Mouse (Mus musculus) liver, embryonic 14.5 days (tissue): ENCODE data around the gene Slc13a4. TPM values are rescaled to one million over a fixed set of nuclear protein-coding genes. Genes with fewer than 3 reads are reported as not detected.

Experiments
- ATAC-seq: fragments of 200-750 bp; cut with Nextera tagmentation; 2 replicates; pipeline ENCODE4 v1.8.0; 2017; ENCODE audit warnings: moderate number of reproducible peaks, mild to moderate bottlenecking, moderate library complexity; ENCODE audit not compliant: insufficient read depth
- DNase-seq, 3 experiments: peaks; one replicate each; pipeline ENCODE4 v3.0.0-alpha.2; 2012 to 2013; ENCODE audit warnings: low read depth in 3 of 3, low spot score in 3 of 3
- H3K27ac ChIP-seq: fragments of 300-500 bp; sonication (generic); 2 replicates; pipeline ENCODE4 v1.5.1; 2014; ENCODE audit warnings: moderate library complexity, mild to moderate bottlenecking, control low read depth, inconsistent platforms
- H3K27me3 ChIP-seq: fragments of 300-500 bp; sonication (generic); 2 replicates; pipeline ENCODE4 v1.6.1; 2014; ENCODE audit warnings: mild to moderate bottlenecking, low read length, moderate library complexity; ENCODE audit not compliant: control insufficient read depth, insufficient read depth
- H3K36me3 ChIP-seq: fragments of 300-500 bp; sonication (generic); replicated peaks from 2 replicates; pipeline ENCODE4 v1.6.1; 2014; ENCODE audit warnings: low read depth; ENCODE audit not compliant: control insufficient read depth, insufficient read depth
- H3K4me1 ChIP-seq, 2 experiments: fragments of 200-500 bp in 1 of 2; fragments of 300-500 bp in 1 of 2; sonication (generic) in 1 of 2; replicated peaks; 2 replicates each; pipeline ENCODE4 v1.6.1; 2012 to 2014; ENCODE audit warnings: antibody characterized with exemption in 1 of 2, inconsistent platforms in 1 of 2, low read length in 1 of 2; ENCODE audit not compliant: control insufficient read depth in 2 of 2, insufficient read depth in 2 of 2
- H3K4me2 ChIP-seq: fragments of 300-500 bp; sonication (generic); 2 replicates; pipeline ENCODE4 v1.6.1; 2014; ENCODE audit warnings: low read depth, mild to moderate bottlenecking, control low read depth, moderate library complexity
- H3K4me3 ChIP-seq, 2 experiments: fragments of 200-500 bp in 1 of 2; fragments of 300-500 bp in 1 of 2; sonication (generic) in 1 of 2; 2 replicates each; pipeline ENCODE4 v1.5.1; 2012 to 2014; ENCODE audit warnings: low read depth in 2 of 2, low read length in 2 of 2, mild to moderate bottlenecking in 2 of 2, control low read depth in 1 of 2, inconsistent platforms in 1 of 2, moderate library complexity in 1 of 2; ENCODE audit not compliant: insufficient read depth in 1 of 2
- H3K9ac ChIP-seq: fragments of 300-500 bp; sonication (generic); replicated peaks from 2 replicates; pipeline ENCODE4 v1.6.1; 2014; ENCODE audit warnings: mild to moderate bottlenecking, control low read depth, moderate library complexity
- H3K9me3 ChIP-seq: fragments of 300-500 bp; sonication (generic); 2 replicates; pipeline ENCODE4 v1.6.1; 2016; ENCODE audit warnings: low read length, mixed read lengths; ENCODE audit not compliant: control insufficient read depth
- CTCF ChIP-seq: IDR thresholded peaks from 2 replicates; pipeline ENCODE4 v1.5.1; 2016; ENCODE audit warnings: antibody characterized with exemption, low read depth, control low read depth
- EP300 ChIP-seq: IDR thresholded peaks from 2 replicates; pipeline ENCODE4 v1.6.1; 2016; ENCODE audit warnings: antibody characterized with exemption, low read depth
- WGBS: fragments of 180-500 bp; shearing (Covaris S2); extraction: QIAGEN DNeasy Blood & Tissue Kit; methylation state at CpG from one replicate; pipeline ENCODE4 v1.1.7; 2014; ENCODE audit not compliant: insufficient replicate concordance; 5-methylcytosine and 5-hydroxymethylcytosine counted together
- polyA plus RNA-seq, 2 experiments: library from polyadenylated mRNA; depleted of rRNA in 1 of 2; stranded (reverse) in 1 of 2; unstranded in 1 of 2; fragments of >200 nt; fragmentation: Nextera tagmentation in 1 of 2; extraction: Ambion mirVana in 1 of 2; gene quantifications; 2 replicates each; pipeline versions ENCODE4 v1.2.1 to v1.2.3; 2012 to 2014

The Slc13a4 gene
- polyA plus RNA-seq, 2 experiments: 0.04 to 0.22 TPM

- 31% methylated on average over 8 of the region's 8 CpGs for WGBS
- DNase-seq (no peak), ATAC-seq (no peak)
Observed at GRCm38 (mm10) chr6:35352867-35353266, 44.9 kb upstream of the Slc13a4 start.

GRCm38 (mm10) chr6:35351826-35352225 lies 43.9 kb upstream of the Slc13a4 start:
- H3K4me2 ChIP-seq: no peak overlapping the region
- H3K4me1 ChIP-seq: peaks cover 0 to 14% of the 10 kb centered on the region in 2 experiments; a peak in 3 of 4 replicates
- TF ChIP-seq CTCF (no peak), EP300 (no peak)
- no peaks in the 10 kb centered on the region for H3K9me3 ChIP-seq
- H3K27me3 ChIP-seq: no peaks in the 10 kb centered on the region
- no peak overlapping the region for H3K9ac ChIP-seq
- DNase-seq: no peak
- H3K4me3 ChIP-seq: no peak overlapping the region
- no peaks in the 10 kb centered on the region for H3K36me3 ChIP-seq
- no peak overlapping the region for H3K27ac ChIP-seq
- ATAC-seq: no peak
- 67% methylated on average over 3 of the region's 3 CpGs for WGBS

More at GRCm38 (mm10) chr6:35352867-35353266, 44.9 kb upstream of the Slc13a4 start:
- Histone ChIP-seq H3K4me3 (no peak overlapping the region), H3K36me3 (no peaks in the 10 kb centered on the region), H3K4me2 (no peak overlapping the region), H3K27me3 (no peaks in the 10 kb centered on the region), H3K4me1 (peaks cover 0 to 14% of the 10 kb centered on the region in 2 experiments; a peak in 3 of 4 replicates), H3K9me3 (no peaks in the 10 kb centered on the region), H3K27ac (no peak overlapping the region), H3K9ac (no peak overlapping the region)
- TF ChIP-seq EP300 (no peak), CTCF (no peak)

GRCm38 (mm10) chr6:35349784-35350183 lies 41.9 kb upstream of the Slc13a4 start:
- no peak overlapping the region for H3K27ac ChIP-seq
- peaks cover 0 to 14% of the 10 kb centered on the region in 2 experiments; a peak in 3 of 4 replicates for H3K4me1 ChIP-seq
- 60% methylated on average over 7 of the region's 7 CpGs for WGBS
- no peak overlapping the region for H3K4me3 ChIP-seq
- no peaks in the 10 kb centered on the region for H3K27me3 ChIP-seq
- no peaks in the 10 kb centered on the region for H3K9me3 ChIP-seq
- no peaks in the 10 kb centered on the region for H3K36me3 ChIP-seq
- no peak overlapping the region for H3K9ac ChIP-seq
- TF ChIP-seq EP300: no peak
- no peak for TF ChIP-seq CTCF
- DNase-seq: no peak
- ATAC-seq: no peak
- H3K4me2 ChIP-seq: no peak overlapping the region

- Histone ChIP-seq H3K36me3 (no peaks in the 10 kb centered on the region), H3K9me3 (no peaks in the 10 kb centered on the region), H3K4me2 (no peak overlapping the region), H3K27me3 (no peaks in the 10 kb centered on the region), H3K4me3 (no peak overlapping the region), H3K27ac (no peak overlapping the region), H3K9ac (no peak overlapping the region), H3K4me1 (peaks cover 0 to 3% of the 10 kb centered on the region in 2 experiments; a peak in 1 of 4 replicates)
- no peak for ATAC-seq
- DNase-seq: no peak
- WGBS: 28% methylated on average over 3 of the region's 3 CpGs
- no peak for TF ChIP-seq CTCF
- no peak for TF ChIP-seq EP300
Observed at GRCm38 (mm10) chr6:35338640-35339039, 30.7 kb upstream of the Slc13a4 start.

- no peaks in the 10 kb centered on the region for H3K9me3 ChIP-seq
- WGBS: 52% methylated on average over 8 of the region's 8 CpGs
- H3K27me3 ChIP-seq: no peaks in the 10 kb centered on the region
- TF ChIP-seq CTCF: no peak
- TF ChIP-seq EP300: no peak
- DNase-seq (no peak), ATAC-seq (no peak)
- H3K36me3 ChIP-seq: no peaks in the 10 kb centered on the region
- no peak overlapping the region for H3K9ac ChIP-seq
- H3K4me2 ChIP-seq: no peak overlapping the region
- H3K27ac ChIP-seq: no peak overlapping the region
- H3K4me3 ChIP-seq: no peak overlapping the region
- peaks cover 0 to 3% of the 10 kb centered on the region in 2 experiments; a peak in 1 of 4 replicates for H3K4me1 ChIP-seq
Observed at GRCm38 (mm10) chr6:35337836-35338235, 29.9 kb upstream of the Slc13a4 start.
